Mouse (Mus musculus) cerebral cortex, adult 2 months (tissue): Measurements from ENCODE around the gene Zfp628.

Experiments used
- WGBS: fragments of 180-500 bp; shearing (Covaris S2); methylation state at CpG from one replicate; pipeline ENCODE4 v1.1.7; 2018; 5-methylcytosine and 5-hydroxymethylcytosine counted together

The Zfp628 gene

DNA sequence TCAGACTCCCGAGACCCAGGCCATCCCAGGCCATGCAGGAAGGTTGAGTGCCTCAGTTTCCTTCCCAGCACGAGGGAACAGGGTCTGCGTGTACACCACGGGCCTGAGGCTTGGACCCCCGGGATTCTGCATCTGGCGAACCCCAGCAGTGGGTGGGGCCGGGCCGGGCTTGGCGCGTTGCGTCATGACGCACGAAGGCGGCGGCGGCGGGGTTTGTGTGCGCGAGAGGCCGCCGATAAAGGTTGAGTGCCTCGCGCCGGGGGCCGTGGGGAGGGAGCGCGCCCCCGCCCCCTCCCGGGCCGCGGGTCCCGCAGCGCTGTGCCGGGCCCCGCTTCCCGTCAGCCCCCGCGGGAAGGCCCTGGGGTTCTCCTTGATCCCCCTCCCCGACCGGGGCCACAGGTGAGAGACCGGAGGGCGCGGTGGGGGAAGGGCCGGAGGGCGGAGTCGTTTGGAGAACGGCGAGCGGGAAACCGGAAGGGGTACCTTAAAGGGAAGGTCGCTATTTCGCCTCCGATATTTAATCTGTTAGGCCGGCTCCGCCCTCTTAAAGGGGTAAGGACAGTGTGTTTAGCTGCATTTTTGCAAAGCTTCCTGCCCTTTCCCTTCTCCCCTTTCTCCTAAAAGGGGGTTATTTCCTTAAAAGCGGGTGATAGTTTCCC is at the start of gene Zfp628:
Gene Zfp628, plus strand, starts transcription at position 211 of the 659 bp plus-strand sequence.
- under 1% methylated on average over 56 of the region's 56 CpGs for WGBS

DNA sequence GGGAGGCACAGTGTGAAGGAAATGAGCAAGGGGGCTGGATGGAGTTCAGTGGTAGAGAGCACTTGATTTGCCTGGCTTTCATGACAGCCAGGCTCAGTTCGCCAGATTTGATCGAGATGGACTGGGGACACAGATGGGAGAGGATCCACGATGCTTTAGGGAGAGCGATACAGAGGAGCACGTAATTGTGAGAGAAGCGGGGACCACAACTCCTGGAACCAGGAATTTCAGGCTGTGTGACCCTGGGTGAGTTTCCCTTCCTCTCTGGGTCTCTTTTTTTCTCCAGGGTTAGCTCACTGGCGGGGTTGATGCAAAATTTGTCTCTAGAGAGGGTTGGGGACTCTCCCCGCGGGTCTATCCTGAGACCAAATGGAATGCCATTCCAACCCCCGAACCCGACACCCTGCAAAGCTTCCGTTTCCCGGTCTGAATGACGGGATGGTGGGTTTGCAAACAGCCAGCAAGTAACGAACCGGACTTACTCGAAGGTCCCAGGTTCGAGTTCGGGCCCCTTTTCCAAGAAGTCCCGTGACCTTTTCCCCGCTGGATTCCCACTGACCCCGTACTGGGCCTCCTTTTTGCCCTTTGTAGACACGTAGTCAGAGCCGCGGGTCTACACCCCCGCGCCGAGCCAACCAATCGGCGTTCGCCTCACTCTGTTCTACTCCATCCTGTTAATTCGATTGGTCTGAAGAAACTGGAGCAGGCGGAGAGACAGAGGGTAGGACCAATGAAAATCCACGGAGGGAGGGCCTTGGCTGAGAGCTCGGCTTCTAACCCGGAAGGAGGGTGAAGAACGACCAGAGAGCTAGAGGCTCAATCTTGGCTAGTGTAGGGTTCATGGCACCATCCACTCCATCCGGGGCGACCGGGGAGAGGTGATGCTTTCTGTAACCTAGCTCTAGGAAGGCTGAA is 49.2 kb upstream of the Zfp628 start:
- 3% methylated on average over 40 of the region's 40 CpGs for WGBS

DNA sequence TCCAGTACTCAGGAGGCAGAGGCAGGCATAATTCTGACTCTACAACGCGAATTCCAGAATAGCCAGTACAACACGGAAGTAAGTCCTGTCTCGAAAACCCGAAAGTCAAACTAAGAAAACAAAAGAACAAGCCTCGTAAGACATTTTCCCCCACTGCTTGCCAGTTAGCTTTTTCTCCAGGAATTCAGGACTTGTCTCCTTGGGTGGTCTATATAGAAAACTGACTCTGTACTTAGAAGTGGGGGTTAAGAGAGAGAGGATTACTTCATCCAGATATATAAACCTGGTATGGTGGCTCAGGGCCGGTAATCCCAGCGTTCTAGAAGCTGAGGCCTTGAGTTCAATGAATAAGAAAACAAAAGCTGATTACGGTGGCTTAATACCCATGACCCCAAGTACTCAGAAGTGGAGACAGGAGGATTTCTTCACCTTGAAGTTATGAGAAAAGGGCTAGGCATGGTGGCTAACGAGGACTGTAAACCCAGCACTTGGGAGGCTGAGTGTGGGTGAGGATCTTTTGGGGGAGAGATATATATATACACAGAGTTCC is 48.3 kb upstream of the Zfp628 start:
- 23% methylated on average over 10 of the region's 10 CpGs for WGBS

DNA sequence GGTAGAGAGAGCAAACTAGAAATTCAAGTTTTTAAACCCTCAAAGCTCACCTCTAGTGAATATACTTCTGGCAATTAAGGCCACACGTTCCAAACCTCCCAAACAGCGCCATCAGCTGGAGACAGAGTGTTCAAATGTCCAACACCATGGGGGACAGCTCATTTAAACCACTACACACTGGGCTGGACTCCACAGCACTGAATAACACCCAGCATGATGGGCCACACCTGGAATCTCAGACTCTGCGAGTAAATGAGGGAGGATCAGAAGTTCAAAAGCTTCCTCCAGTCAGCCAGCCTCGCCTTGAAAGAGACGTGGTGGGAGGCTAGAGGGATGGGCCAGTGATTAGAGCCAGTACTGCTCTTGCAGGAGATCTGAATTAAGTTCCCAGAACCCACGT is 44.9 kb upstream of the Zfp628 start, which contains the start of gene Isoc2b:
Gene Isoc2b, minus strand, starts transcription at position 126 of the 400 bp plus-strand sequence.
- 66% methylated on average over 6 of the region's 6 CpGs for WGBS

DNA sequence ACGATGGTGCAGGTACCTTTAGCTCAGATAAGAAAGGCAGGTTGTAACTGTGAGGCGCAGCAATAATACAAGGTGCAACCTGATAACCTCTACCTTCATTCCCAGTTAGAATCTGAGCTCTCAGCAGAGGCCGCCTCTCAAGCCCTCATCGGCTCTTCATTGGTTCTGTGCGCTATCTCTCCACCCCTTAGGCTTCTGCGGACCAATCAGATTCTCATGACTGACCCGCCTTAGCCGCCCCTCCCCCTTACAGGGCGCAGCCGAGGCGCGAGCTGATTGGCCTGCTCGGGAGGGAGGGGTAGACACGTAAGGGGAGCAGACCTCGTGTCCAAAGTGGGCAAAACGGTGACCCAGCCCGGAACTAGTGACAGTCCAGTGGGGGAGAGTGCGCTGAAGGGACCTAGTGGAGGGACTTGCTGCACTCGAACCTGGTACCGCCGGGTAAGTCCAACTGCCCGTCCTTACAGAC is 38.2 kb upstream of the Zfp628 start, which contains the start of gene Isoc2a:
Gene Isoc2a, plus strand, starts transcription at position 401 of the 469 bp plus-strand sequence.
- WGBS: 2% methylated on average over 22 of the region's 22 CpGs

DNA sequence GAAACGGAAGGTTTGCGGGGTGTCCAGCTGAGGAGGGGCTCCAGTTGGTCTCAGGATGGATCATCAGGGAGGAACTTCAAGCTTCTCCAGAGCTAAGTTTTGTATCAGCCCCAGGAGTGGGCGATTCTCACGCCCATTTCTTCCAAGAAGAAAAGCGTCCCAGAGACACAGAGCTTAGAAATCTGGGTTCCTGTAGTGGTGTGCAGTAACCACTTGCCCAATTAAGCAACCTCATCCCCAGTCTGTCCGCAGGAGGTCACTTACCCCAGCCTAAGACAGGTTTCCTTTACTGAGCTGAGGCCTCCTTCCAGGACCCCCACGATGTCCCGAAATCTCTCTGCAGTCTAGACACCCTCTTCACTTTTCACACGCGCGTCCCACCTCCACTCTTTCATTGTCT is 37.8 kb upstream of the Zfp628 start:
- 9% methylated on average over 11 of the region's 11 CpGs for WGBS

DNA sequence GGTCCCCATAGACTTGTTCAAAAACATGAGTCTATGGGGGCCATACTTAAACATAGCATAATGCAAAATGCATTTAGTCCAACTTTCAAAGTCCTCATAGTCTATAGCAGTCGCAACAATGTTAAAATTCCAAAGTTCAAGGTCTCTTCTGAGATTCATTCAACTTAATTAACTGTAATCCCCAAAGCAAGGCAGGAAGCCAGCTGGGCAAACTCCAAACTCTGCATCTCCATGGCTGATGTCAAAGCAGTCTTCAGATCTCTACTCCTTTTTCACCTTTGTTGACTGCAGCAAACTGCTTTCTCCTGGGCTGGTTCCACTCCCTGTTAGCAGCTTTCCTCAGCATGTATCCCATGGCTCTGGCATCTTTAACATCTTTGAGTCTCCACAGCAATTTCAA is 36.0 kb upstream of the Zfp628 start:
- WGBS: 89% methylated on average over 1 of the region's 1 CpGs

DNA sequence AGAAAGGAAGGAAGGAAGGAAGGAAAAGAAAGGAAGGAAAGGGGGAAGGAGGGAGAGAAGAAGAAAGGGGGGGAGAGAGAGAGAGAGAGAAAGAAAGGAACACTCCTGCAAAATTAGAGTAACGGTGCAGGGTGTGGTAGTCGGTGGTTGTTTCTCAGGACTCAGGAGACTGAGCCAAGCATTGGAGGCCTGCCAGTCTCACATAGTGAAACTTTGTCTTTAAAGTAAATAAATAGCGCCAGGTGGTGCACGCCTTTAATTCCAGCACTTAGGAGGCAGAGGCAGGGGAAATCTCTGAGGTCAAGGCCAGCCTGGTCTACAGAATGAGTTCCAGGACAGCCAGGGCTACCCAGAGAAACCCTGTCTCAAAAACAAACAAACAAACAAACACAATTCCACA is 28.3 kb upstream of the Zfp628 start:
- 54% methylated on average over 4 of the region's 4 CpGs for WGBS

DNA sequence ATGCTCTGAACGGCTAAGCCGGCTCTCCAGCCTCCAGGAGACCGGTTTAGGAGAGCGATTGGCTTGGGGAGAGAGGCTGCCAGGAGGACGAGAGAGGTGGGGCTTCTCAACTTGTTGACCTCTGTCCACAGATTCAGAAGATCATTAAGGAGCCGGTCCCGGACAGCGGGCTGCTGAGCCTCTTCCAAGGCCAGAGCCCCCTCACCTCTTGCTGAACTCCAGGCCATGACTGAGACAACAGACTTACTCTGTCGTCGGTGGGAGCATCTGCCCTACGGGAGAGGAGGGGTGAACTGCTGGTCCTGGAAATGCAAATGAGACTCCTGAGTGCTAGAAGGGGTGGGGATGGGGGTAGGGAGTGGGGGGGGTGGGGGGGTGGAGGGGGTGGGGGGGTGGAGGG is 19.8 kb upstream of the Zfp628 start:
- 80% methylated on average over 11 of the region's 11 CpGs for WGBS

DNA sequence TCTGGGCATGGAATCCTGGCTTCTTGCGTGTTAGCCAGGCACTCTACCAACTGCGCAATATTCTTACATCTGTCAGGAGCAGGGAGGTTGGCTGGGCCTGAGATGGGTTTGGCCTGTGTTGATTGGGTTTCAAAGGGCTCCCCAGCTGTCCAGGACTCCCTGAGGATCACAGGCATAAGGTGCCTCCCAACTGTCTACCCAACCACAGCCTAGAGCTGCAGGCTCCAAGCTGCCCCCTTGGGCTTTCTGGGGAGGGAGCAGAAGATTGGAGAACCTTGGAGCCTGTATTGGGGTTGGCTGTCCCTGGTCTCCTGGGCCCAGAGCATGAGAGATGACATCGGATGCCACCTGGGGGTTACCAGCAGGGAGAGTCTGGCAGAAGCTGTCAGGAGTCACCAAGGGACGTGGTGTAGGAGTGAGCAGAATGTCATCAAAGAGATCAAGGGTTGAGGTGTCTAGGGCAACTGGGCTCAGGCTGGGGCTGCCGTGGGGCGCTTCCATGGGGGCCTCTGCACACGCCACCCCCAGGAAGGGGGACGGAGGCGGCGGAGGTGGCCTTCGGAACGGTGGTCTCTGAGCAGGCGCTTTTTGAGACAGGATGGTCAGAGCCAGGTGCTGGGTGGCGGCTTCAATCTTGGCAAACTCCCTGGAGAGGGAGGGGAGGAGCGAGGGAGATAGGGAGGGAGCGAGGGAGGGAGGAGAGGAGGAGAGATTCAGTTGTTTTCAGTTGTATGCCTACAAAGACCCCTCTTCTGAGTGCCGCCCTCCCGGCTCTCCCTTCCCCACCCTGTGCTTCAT is 16.0 kb upstream of the Zfp628 start:
- 32% methylated on average over 18 of the region's 18 CpGs for WGBS

DNA sequence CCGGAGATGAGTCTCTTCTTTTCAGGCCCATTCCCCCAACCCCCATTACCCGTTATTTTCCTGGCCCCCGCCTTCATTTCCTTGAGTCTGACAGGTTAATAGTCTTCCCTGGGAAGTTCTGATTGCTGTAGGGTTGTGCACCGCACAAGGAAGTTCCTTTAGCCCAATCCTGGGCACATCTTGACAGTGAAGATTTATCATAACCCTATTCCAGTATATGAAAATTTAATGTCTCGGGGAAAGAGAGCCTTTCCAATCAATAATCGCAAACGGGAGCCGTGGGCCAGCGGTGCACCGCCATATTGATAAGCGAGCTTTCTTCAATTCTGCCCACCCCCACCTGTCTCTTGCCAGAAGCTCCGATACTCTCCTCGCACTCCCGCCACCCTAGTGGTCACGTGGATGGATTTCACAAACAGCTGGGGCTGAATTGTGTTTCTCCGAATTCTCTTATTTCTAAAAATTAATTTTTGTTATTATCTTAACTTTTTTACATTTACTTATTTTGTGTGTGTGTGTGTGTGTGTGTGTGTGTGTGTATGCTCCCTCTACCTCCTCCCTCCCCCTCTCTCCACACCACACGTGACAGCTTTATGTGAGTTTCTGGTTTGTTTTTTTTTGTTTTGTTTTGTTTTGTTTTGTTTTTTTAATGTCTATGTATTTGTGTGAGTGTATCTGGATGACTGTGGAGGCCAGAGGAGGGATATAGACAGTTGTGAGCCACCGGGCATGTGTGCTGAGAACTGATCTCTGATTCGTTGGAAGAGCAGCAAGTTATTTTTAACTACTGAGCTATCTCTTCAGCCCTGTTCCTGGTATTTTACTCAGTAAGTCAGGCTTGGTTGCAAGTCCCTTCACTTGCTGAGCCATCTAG is 15.1 kb upstream of the Zfp628 start:
- 10% methylated on average over 19 of the region's 19 CpGs for WGBS

DNA sequence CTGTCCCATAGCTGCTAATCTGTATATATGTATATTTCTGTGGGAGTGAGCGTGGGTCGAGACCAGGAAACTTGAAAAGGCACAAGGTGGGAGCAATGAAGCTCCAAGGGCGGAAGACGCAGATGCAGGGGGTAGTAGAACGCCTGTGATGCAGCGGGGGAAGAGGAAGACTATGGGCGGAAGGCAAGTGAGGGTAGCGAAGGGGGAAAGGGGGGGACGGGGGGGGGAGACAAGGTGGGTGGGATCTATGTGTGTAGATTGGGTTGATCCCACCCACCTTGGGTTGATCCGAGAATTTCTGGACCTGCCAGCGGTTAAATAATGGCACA is 14.5 kb upstream of the Zfp628 start:
- WGBS: 15% methylated on average over 11 of the region's 11 CpGs

DNA sequence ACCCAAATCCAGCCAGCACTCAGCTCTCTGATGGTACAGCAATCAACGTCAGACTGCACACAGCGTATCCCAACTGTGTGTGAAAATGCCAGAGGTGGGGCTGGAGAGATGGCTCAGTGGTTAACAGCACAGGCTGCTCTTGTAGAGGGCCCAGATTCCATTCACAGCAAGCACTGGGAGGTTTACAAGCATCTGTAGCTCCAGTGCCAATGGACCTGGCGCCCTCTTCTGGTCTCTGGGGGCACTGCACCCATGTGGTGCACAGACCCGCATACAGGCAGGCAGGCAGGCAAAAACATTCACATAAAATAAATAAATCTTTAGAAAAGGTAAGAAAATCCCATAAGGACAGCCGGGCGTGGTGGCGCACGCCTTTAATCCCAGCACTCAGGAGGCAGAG is 13.8 kb upstream of the Zfp628 start:
- WGBS: 65% methylated on average over 8 of the region's 8 CpGs

DNA sequence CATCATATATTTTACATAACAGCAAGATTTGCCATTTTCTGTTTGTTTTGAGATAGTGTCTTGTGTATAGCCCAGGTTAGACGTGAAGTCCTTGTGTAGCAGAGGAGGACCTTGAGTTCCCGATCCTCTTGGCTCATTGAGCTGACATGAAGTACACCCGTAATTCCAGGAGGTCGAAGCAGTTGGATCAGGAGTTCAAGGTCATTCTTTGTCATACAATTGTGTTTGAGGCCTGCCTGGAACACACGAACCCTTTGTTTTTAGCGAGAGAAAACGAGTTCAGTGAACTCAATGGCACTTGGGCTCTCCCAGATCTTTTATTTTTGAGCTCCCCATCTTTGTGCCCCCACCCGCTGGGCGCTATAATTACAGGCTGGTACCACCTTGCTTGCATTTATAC is 12.6 kb upstream of the Zfp628 start:
- WGBS: 76% methylated on average over 9 of the region's 9 CpGs

DNA sequence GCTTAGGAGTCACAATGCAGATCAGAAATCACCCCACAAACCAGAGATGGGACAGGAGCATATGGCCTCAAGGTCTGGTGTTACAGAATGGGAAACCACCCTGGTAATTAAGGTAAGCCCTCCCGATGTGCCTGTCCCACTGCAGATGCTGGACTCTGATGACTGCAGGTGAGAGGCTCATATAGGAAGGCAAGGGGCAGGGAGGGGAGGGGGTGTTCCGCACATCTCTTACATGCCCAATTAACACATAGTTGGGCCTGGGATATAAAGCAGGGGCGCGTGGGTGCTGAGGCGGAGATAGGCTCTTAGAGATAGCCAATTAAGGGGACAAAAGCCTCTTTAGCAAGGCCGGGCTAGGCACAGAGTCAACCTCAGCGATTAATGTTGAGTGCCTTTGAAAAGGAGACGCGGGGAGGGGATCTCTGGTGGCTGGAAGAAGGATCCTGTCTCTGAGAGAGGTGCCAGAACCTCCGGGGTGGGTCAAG is 8.5 kb upstream of the Zfp628 start, which contains the start of gene Gm36210:
Gene Gm36210, minus strand, starts transcription at position 51 of the 485 bp plus-strand sequence.
- WGBS: 51% methylated on average over 10 of the region's 10 CpGs

DNA sequence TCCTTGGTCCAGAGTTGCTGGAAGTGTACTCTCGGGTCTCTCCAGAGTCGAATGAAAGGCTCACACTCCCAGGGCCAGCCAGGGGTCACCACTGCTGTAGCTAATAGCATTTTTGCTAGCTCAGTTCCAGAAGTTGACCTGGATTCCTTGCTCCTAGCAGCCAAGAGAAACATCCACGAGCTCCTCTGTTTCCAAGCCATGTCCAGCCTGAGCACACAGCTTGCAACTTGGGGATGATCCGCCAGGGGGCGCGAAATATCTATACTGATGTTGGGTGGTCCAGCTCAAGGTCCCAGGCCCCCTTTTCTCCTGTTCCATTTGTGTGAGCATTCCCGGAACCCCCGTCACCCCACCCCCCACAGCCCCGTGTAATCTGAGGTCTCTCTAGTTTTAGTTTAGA is 3.5 kb upstream of the Zfp628 start:
- 25% methylated on average over 9 of the region's 9 CpGs for WGBS

DNA sequence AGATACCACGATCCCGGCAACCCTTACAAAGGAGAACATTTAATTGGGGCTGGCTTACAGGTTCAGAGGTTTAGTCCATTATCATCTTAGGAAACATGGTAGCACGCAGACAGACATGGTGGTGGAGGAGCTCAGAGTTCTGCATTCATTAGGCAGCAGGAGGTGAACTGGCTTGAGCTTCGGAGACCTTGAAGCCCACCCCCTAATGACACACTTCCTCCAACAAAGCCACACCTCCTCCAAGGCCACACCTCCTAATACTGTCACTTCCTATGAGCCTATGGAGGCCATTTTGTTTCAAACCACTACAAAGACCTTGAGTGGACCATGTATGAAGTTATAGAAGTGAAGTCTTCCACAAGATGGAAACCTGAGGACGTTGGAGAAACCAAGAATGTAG is 2.8 kb upstream of the Zfp628 start:
- WGBS: 59% methylated on average over 5 of the region's 5 CpGs

DNA sequence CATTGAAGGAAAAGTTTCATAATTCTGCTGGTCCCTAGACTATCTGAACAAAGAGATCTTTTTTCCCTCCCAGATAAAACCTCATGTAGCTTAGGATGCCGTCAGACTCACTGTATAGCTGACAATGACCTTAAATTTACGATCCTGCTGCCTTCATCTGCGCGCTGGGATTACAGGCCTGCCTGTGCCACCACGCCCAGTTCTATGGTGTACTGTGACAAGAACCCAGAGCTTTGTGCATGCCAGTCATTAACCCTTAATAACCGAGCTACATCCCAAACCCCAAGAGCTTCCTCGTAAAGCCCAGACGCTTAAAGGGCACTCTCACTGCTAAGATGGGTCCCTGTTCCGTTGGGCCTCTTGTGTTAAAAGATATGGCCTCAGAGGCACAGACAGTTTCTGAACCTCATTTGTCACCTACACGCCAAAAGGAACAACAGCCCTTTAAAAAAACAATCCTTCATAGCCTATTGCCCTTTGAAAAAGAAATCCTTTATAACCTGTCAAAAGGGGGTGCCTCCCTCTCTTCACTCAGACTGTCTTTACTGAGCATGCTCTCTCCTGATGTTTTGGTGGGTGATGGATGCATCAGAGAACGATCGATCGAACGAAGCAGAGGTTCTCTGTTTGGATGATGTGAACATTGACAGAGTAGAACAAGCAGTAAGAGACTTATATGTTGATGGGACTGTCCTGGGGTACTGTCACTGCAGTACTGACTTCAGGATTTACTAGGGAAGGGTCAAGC is 826 bp downstream of the Zfp628 start:
- WGBS: 9% methylated on average over 14 of the region's 14 CpGs

DNA sequence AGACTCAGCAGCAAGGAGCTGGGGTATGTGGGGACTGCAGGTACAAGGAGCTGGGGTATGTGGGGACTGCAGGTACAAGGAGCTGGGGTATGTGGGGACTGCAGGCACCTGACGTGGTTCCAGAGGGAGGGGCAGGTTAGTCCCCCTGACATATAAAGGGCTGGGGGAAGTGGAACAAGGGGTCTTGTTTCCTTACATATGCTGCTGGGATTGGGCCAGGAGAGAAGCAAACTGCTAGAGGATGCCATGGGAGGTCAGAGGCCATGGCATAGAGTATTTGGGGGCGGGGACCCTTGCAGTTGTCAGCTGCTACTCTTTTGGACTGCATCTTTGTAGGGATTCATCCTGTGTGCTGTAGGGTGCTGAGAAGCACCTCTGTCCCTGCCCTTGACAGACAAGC is 2.5 kb downstream of the Zfp628 start:
- WGBS: 92% methylated on average over 2 of the region's 2 CpGs

DNA sequence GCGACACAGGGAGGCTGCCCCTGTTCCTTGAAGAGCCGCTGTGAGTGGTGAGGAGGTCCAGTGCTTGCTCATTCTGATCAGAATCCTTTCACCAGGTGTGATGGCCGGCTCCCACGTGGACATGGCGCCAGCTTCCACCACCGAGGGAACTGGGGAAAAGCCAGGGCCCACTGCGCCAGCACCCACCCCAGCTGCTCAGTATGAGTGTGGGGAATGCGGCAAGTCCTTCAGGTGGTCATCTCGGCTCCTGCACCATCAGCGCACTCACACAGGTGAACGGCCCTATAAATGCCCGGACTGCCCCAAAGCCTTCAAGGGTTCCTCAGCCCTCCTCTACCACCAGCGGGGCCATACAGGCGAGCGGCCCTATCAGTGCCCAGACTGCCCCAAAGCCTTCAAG is 3.7 kb downstream of the Zfp628 start:
- WGBS: 92% methylated on average over 15 of the region's 15 CpGs
